Mouse (Mus musculus) spleen, postnatal 4 days (tissue): ENCODE measurements at regions not wholly inside any gene's neighbourhood (a gene's known extent, or its start where the extent isn't known, plus 50 kb on each side); places are given as distances from the start of the nearest gene placed in this dataset.

ENCODE experiments used
- DNase-seq, 2 experiments: peaks; one replicate each; pipeline ENCODE4 v3.0.0; 2022; ENCODE audit warnings: low spot score in 2 of 2

DNA sequence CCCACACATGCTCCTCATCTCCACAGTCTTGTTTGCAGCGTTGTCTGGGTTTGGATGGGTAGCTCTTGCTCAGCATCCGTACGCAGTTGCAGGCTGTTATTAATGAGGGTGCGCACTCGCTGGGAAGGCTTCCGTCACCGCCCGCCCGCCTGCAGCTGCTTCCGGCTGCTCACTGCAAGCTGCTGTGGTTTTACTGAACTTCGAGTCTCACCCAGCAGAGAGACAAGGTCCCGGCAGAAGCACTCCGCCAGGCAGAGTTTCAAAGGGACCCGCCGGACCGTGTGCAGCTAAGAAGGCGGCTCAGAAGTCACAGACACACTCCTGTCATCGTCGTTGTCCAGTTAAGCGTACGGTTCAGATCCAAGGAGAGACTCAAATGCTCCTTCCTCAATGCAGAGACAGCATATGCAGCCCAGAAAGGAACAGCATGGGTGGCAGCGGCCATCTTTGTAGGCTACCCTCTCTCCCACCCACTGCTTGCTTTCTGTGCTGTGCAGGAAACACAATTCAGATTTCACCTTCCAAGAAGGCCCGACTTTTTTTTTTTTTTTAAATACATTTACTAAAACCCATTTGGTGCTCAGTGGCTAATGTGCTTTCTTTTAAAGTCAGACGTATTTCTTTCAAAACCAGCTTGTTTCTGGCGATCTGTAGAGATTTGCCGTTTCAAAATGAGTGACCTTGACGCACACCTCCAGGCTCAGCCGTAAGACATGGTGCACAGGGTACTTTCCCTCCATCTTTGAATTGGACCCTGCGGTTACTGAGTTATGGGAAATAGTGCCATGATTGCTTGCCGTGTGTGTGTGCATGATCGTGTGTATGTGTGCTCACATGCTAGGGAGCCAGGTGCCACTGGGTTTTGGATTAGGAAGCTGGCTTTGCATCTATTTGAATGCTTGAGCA lies 169.2 kb upstream of the Map3k1 start:
- DNase-seq: peak; percentile 52 to 74

DNA sequence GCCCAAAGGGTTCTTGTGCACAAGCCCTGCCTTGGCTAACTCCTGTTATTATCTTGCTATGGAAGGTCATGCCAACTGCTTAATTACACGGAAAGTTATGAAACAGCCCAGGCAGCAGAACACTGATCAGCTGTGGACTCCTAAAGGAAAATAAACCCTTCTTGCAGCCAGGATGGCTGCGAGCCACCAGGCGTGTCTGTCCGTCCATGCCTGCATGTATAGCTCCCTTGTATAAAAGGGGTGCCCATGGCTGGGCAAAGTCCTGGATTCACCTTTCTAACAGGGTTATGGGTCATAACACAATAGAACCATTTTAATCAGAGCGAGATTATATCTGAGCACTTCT lies 169.9 kb upstream of the Map3k1 start:
- DNase-seq: no peak

DNA sequence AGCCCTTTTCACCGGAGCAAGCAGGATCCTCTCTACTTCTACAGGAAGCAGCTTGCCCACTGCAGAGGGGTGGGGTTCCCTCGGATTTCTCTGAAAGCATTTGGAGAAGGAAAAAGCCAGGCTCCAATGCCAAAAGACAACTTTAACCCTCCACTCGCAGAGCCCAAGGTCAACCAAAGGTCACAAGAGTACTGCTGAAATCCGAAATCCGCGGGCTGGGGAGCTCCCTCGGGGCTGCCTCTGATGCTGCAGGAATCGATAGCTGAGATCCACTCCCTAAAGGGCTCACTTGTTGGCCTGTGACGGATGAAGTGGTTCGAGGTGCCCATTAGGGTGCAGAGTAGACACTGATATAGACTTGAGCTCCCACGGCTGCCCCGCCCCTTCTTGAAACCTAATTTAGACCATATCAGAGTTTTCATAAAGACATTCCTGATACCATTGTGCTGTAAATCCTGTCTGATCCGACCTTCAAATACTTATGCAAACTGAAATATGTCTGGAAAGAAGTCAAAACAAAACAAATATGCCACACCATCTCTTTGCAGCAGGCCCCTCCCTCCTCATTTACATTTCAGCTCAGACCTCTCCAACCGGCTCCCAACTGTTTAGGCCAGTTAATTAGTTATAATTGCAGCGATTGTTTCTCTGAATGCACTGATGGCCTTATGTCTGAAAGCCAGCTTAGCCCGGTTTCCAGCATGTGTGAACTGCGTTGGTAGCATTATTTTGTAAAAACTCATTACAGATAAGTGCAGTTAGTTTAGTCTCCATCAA lies 170.8 kb upstream of the Map3k1 start:
- no peak for DNase-seq

DNA sequence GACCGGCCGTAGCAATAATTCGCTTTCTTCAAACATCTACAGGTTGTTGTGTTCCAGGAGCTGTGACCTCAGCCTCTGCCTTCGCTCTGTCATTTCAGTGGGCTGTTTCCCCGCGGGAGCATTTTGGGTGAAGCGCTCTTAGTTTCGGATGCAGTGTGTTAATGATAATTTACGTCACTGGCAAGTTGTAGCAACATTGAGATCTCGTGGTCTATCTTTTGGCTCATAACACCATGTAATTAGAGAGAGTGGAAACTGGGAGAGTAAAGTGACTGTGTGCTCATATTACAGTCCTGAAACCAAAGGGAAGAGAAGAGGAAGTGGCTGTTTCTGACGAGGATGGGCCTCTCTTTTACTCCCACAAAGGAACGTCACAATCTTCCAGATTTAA lies 171.4 kb upstream of the Map3k1 start:
- no peak for DNase-seq

DNA sequence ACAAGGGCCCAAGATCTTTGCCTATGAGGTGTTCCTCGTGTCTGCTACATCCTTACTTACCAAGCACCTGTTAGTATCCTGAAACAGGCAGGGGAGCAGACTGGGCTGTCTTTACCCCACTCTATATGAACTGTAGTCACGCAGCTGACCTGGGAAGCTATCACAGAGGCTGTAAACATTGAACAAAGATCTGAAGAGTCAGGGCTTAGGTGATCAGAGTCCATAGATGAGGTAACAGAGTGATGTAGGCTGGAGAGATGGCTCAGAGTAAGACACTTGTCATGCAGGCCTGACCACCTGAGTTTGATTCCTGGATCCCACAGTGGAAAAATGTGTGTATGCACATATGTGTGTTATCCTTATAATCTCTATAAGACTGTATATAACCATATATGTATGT lies 172.3 kb upstream of the Map3k1 start:
- no peak for DNase-seq

DNA sequence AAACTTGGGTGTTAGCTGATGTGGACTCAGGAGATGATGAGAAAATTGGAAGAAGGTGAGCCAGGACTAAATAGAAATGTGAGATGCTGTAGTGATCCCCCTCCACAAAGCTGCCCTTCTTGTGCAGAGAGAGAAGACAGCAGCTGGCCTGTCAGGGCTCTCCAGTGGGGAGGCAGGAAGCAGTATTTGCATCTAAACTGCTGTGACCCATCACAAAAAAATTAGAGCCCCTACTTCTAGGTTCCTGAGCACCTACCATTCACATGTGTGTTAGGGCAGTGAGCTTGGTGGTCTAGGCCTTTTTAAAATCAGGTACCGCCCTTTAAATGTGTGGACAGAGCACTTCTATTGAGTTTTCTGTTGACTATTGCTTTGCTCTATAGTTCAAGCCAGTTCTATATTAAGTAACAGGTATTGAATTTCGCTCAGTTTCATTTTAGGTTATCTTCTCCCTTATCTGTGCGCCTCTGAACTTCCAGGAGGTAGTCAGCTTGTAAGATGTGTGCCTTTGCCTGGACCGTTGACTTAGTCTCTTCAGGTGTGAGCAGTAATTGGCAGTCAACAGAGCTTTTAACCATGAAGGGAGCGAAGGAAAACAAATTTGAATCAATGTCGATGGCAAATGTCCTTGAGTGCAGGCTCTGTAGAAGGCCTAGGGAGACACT lies 174.1 kb upstream of the Map3k1 start:
- DNase-seq: no peak

DNA sequence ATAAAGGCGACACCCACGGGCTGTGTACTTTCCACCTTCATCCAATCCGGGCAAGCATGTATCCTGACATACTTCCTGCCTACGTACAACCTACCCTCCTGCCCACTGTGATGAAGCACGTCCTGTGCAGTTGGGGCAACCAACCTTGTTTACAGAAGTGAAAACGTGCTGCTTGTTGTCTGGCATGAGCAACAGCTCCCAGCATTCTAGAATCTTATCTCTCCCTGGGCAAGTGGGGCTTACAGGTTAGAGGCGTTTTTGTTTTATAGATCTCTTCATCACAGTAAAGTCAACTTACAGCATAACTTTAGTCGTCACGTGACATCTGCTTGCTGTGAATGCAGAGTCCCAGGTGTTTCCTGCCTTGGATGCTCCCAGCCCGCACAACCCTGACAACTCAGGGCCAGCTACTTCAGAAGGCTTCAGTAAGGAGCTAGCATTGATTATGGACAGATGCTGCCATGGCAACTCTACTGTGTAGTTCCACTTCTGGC lies 175.3 kb upstream of the Map3k1 start:
- DNase-seq: no peak

DNA sequence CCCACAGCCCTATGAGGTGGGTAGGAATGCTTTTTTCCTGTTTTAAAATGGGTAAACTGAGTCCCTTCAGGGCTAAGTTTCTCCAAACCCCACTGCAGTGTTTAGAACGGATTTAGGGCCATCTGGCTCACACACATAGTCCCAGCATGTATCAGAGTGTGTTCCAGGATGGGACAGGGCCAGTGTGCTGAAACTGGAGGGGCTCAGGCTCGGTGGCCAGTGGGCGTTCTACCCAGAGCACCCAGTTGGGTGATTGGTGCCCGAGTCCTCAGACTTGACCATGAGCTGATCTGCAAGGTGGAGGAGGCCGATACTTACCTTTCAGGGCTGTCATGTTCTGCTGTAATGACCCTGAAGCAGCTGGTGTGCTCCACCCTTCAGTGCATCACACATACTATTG lies 176.6 kb upstream of the Map3k1 start:
- DNase-seq: no peak

DNA sequence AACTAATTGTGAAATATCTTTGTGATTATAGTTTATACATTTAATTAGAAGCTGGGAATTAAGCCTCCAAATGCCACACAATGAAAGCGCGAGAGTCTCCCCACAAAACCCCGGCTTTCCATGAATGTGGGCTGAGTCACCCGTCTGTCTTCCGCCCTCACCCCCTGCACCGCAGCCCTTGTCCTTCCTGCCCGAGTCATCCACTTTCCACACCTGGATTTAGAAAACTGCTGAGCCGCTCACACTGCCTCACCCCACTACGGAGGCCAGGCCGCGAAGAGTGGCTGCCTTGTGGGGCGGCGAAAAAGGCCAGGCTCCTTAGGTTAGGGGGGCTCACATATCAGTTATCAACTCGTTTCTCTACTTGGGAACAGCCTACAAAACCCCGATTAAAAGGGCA lies 177.9 kb upstream of the Map3k1 start:
- DNase-seq: no peak

DNA sequence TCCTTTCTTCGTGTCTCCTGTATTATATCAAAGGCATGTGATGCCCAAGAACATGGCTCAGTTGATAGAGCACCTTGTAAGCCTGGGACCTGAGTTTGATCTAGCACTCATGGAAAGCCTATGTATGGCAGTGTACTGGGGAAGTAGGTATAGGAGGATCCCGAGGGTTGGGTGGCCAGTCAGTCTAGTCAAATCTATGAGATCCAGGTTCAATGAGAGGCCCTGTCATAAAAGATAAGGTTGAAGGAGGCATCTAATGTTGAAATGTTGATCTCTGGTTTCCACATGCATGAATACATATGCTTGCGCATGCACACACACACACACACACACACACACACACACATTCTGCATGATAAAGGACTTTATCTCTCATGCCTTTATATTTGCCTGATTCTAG lies 178.6 kb upstream of the Map3k1 start:
- DNase-seq: no peak

DNA sequence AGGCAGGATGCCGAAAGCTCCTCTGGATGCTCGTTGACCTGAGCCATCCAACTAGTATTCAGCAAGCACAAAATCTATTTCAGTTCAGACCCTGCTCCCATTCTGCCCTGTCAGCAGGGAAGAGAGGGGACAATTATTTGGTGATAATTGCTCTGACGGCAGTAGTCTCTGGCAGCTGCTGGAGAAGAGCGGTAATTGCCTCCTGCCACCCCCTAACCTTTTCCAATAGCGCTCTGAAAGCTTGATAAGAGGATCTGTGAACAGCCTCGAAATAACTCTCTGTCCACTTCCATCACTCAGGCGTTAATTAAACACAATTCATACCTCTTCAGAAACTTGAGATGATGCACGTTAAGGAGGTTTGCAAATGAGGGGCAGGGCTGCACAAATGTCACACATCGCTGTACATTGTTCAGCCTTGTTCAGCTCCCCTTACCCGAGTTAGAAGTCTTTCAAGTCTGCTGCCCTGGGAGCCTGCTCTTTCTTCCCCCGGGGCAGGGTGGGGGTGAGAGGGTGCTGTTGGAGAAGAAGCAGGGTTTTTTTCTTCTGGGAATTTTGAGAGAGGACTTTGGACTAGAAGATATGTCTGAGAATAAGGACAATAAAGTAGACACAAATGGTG lies 182.2 kb upstream of the Map3k1 start:
- DNase-seq: no peak

DNA sequence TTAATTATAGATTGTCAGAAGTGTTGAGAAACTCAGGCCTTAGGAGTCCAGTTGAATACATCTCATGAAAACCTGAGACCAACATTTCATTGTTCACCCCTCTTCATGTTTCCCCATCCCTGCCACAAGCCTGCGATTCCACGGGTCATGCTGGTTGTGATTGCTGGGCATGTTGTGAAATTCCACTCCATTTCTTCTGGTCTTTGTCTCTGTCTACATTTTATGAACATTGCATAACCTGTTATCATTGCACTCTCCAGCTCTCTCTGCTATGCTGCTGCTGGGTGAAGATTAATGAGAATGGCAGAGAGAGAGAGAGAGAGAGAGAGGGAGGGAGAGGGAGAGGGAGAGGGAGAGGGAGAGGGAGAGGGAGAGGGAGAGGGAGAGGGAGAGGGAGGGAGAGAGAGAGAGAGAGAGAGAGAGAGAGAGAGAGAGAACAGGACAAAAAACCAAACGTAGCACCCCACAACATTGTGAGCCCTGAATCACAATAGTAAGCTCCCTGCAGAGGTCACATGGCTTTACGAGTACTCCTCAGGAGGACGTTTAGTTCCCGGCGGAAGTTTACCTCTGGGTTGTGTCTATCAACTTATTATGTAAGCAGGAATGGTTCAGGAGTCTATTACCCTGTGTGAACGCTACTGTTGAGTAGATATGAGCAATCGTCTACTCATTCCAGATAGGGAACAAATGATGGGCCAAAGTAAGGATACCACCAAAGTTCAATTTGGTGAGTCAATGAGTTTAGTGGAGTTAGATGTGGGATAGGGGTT lies 183.5 kb upstream of the Map3k1 start:
- no peak for DNase-seq

DNA sequence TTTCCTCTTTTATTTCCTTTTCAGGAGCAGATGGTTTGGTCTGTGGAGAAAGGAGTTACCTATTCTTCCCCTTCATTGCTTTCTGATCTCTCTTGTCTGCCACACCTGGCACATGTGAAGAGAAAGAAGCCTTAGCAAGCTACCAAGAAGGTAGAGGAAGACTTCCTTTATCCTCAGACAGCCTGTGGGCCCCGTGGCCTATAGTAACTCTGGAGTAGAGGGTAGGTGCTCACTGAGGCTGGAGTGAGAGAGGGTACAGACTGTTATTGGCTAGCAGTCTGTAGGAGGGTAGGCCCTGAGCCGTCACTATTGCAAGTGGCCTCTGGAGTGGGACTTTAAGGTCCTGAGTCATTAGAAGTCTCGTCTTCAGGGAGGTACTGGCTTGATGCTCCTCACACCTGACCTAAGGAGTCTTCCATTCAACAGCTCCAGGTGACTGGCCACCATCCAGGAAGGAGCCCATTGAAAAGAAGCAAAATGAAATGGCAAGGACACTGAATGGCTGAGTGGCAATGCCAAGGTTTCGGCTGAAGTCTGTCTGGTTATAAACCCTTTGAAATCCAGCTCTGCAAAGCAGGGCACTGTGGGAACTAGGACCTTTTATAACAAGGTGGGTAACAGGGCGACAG lies 186.2 kb upstream of the Map3k1 start:
- no peak for DNase-seq

DNA sequence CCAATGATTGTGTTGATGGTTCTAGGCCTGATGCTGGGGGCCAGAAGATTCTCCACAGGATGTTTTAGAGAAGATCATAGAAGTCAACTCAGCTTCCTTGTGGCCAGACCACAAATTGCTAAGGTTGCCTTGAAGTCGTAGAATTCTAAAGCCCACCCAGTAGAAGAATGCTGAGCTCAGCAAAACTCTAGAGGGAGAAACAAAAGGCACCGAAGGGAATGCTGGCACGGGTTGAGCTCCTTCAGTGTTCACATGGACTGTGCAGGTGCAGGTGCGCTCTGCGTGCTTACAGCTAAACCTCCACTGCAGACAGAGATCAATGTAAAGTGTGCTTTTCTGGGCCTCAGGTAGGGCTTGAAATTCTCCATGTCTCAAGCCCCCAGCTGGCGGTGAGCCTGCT lies 186.9 kb upstream of the Map3k1 start:
- no peak for DNase-seq

DNA sequence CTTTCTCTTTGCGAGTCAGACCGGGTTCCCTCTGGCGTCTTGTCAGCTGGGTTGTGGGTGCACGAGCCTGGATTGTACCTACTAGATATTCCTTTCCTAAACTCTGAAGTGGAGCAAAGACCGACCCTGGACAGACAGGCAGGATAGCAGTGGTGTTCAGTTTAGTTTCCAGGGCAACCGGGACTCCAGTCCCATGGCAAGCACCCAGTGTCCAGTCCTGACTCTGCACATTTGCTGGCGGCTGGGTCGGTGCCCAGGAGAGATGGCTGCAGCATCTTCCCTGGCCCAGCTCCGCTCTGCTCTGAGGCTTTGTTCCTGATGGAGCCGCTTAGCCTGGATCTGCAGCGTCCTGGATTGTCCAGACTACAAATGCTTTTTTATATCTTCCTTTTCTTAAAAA lies 188.1 kb upstream of the Map3k1 start:
- DNase-seq: no peak

DNA sequence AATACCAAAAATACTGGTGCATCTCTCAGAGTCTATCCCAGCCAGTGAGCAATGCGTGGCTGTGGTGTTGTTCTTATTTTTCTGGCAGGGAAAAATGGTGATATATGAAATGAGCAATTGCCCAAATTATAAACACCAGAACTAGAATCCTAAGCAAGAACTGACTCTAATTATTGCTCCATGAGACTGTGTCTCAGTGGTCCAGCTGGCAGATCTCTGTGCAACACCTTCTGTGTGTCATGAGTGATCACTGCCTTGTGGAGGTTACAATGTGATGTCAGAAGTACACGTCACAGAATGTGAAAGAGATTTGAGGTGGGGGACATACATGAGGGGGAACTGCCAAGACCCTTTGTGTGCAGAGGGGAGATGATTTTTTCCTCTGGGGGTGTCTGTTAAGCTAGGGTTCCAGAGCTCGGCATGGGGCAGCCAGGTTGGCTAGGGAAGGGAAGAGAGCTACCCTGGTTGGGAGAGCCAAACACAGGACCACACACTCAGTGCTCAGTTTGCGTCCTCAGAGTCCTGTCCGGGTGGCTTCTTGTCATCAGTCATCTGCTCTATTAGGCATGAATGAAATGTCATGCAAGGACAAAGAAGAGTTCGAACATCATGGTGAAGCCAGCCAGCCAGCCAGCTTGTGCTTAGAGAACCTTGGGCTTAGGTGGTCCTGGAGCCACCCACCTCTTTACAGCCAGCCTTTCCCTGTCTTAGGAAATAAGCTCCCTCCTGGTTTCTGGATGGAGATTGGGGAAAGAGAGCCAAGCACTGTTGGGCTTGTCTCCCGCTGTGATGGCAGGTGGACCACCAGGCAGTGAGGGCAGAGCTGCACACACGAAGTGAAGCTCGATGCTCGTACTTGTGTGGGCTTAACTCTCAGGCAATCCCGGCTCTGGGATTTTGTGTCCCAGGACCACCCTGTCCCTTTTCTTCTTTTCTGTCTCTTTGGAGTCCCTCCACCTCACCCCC lies 189.5 kb upstream of the Map3k1 start:
- no peak for DNase-seq

DNA sequence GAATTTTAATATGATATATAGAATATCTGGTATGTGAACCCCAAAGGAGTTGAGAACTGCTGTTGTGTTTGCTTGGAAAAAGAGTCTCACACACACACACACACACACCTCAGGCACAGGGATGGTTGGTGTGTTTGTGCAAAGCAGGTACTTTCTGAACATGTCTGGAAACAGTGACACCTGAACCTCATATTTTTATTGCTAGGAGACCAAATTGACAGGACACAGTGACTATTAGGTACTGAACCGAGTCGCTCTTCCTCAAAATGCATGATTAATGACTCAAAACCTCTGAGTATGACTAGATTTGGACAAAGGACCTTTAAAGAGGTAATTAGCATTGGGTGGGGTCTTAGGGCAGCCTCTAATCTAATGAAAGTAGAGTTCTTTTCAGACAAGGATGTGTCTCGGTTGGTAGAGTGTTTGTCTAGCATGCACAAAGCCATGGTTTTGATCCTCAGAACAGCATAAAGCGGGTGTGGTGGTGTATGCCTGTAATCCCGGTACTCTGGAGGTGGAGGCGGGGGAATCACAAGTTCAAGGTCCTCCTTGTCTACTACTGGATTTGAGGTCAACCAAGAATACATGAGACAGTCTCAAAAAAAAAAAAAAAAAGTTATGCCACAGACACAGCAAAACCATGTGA lies 191.0 kb upstream of the Map3k1 start:
- DNase-seq: no peak

DNA sequence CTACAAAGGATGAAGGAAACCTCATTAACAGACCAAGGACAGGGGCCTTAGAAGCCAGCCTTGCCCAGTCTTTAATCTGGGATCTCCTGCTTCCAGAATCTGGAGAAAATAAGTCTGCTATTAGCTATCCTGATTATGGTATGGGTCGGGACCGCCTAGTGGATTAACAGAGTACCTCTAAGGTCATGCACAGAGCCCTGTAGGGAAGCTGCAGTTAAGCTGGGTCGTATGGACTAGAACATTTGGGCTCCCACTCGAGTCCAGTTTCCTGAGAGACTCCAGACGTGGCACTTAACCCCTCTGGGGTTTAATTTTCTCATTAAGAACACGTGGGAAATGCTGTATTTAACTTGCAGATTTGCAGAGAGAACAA lies 191.5 kb upstream of the Map3k1 start:
- DNase-seq: no peak

DNA sequence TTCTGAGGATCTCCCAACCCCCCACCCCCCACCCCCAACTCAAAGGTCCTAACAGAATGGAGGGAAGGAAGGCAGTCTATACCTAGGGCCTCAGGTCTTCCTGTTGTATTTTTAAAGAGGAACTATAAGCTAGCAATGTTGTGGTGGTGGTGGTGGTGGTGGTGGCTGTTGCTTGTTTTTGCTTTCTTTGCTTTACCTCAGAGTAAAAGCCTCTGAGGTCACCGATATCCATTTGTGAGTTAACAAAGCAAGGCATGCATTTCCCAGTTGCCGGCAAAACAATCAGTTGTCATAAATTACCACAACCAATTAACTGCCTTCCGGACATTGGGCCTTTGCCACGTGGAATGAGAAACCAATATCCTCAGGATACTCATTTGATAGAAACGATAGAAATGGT lies 191.9 kb upstream of the Map3k1 start:
- no peak for DNase-seq
